Mouse (Mus musculus) erythroblast, adult 5-6 weeks (primary cell): Measurements from ENCODE around the gene Kantr. TPM values are rescaled to one million over a fixed set of nuclear protein-coding genes. Genes with fewer than 3 reads are reported as not detected.
A peak's percentile ranks its signal among the peaks of the same experiment; 100 is the strongest.
"Not testable (repeated sequence)": the region's sequence is repeated elsewhere in the genome, so short reads cannot be mapped to it uniquely, and the experiment has no call there.

Experiments used
- ATAC-seq: replicated peaks from 2 replicates; pipeline ENCODE4 v1.8.0; 2016; ENCODE audit warnings: moderate number of reproducible peaks, mild to moderate bottlenecking, moderate TSS enrichment, inconsistent platforms; ENCODE audit not compliant: poor library complexity, low FRiP score, severe bottlenecking
- total RNA-seq, 2 experiments: library from RNA; stranded (forward) in 1 of 2; stranded (reverse) in 1 of 2; fragments of 150-400 nt in 1 of 2; fragments of 200-764, 138-1000 nt in 1 of 2; gene quantifications; 2 replicates each; pipeline versions ENCODE4 v1.2.3 to v1.2.4; 2015 to 2017; ENCODE audit warnings: low replicate concordance in 2 of 2

Kantr gene
- total RNA-seq (2015; ENCODE audit: low replicate concordance) (10.0 and 14.0 TPM in 2 replicates), total RNA-seq (2017; ENCODE audit: low replicate concordance) (0.28 and 2.9 TPM in 2 replicates)

- peak; percentile 100 for ATAC-seq
Measured at GRCm38 (mm10) chrX:152326996-152327688, at the start of gene Kantr. Kantr (minus strand) TSS chrX:152327495.

GRCm38 (mm10) chrX:152368397-152369273 is 41.3 kb upstream of the Kantr start, which contains the start of gene Gpr173:
Gpr173 (minus strand) TSS chrX:152368704.
- no peak for ATAC-seq

GRCm38 (mm10) chrX:152368054-152368396 is 40.7 kb upstream of the Kantr start:
- ATAC-seq = no peak

GRCm38 (mm10) chrX:152366418-152366817 is 39.1 kb upstream of the Kantr start:
- ATAC-seq = no peak

- ATAC-seq = peak; percentile 84
Measured at GRCm38 (mm10) chrX:152352553-152353153, 25.4 kb upstream of the Kantr start.

GRCm38 (mm10) chrX:152347041-152347440 is 19.7 kb upstream of the Kantr start:
- ATAC-seq = no peak

- no peak for ATAC-seq
Measured at GRCm38 (mm10) chrX:152346587-152346986, 19.3 kb upstream of the Kantr start.

GRCm38 (mm10) chrX:152342903-152343302 is 15.6 kb upstream of the Kantr start:
- no peak for ATAC-seq

GRCm38 (mm10) chrX:152342358-152342901 is 15.1 kb upstream of the Kantr start, which contains the start of gene Tspyl2:
Tspyl2 (minus strand) TSS chrX:152342425.
- ATAC-seq = peak; percentile 100

- no peak for ATAC-seq
Measured at GRCm38 (mm10) chrX:152341496-152341895, 14.2 kb upstream of the Kantr start.

GRCm38 (mm10) chrX:152336546-152337332 is 9.4 kb upstream of the Kantr start:
- peak; percentile 83 for ATAC-seq

- not testable (repeated sequence) for ATAC-seq
Measured at GRCm38 (mm10) chrX:152336123-152336522, 8.8 kb upstream of the Kantr start.

- ATAC-seq = not testable (repeated sequence)
Measured at GRCm38 (mm10) chrX:152329400-152329799, 2.1 kb upstream of the Kantr start.

- peak; percentile 37; the same call in 1 of the 2 replicates for ATAC-seq
Measured at GRCm38 (mm10) chrX:152327689-152328052, 376 bp upstream of the Kantr start.

GRCm38 (mm10) chrX:152323584-152323983 is 3.7 kb downstream of the Kantr start:
- ATAC-seq = no peak

- ATAC-seq = no peak
Measured at GRCm38 (mm10) chrX:152322776-152323175, 4.5 kb downstream of the Kantr start.

- no peak for ATAC-seq
Measured at GRCm38 (mm10) chrX:152320535-152320934, 6.8 kb downstream of the Kantr start.

- peak; percentile 90 for ATAC-seq
Measured at GRCm38 (mm10) chrX:152307942-152308341, 19.4 kb downstream of the Kantr start.

GRCm38 (mm10) chrX:152307371-152307770 is 19.9 kb downstream of the Kantr start:
- peak; percentile 99 for ATAC-seq
